Mouse (Mus musculus) forebrain, embryonic 16.5 days (tissue): ENCODE measurements at regions not wholly inside any gene's neighbourhood (a gene's known extent, or its start where the extent isn't known, plus 50 kb on each side); places are given as distances from the start of the nearest gene placed in this dataset.

ENCODE experiments used
- ATAC-seq: fragments of 200-750 bp; cut with Nextera tagmentation; 2 replicates; pipeline ENCODE4 v1.8.0; 2017; ENCODE audit warnings: mild to moderate bottlenecking, moderate library complexity
- H3K27ac ChIP-seq: fragments of 300-500 bp; sonication (generic); 2 replicates; pipeline ENCODE4 v1.5.1; 2014; ENCODE audit warnings: low read length, control low read depth
- H3K27me3 ChIP-seq: fragments of 300-500 bp; sonication (generic); replicated peaks from 2 replicates; pipeline ENCODE4 v1.6.1; 2014; ENCODE audit warnings: low read length; ENCODE audit not compliant: control insufficient read depth, insufficient read depth
- H3K36me3 ChIP-seq: fragments of 300-500 bp; sonication (generic); 2 replicates; pipeline ENCODE4 v1.6.1; 2014; ENCODE audit not compliant: control insufficient read depth, insufficient read depth
- H3K4me1 ChIP-seq: fragments of 300-500 bp; sonication (generic); replicated peaks from 2 replicates; pipeline ENCODE4 v1.6.1; 2014; ENCODE audit warnings: low read length; ENCODE audit not compliant: control insufficient read depth, insufficient read depth
- H3K4me2 ChIP-seq: fragments of 300-500 bp; sonication (generic); 2 replicates; pipeline ENCODE4 v1.6.1; 2014; ENCODE audit warnings: mild to moderate bottlenecking, low read length, control low read depth
- H3K4me3 ChIP-seq: fragments of 300-500 bp; sonication (generic); replicated peaks from 2 replicates; pipeline ENCODE4 v1.5.1; 2014; ENCODE audit warnings: mild to moderate bottlenecking, low read length, control low read depth
- H3K9ac ChIP-seq: fragments of 300-500 bp; sonication (generic); replicated peaks from 2 replicates; pipeline ENCODE4 v1.6.1; 2014; ENCODE audit warnings: low read depth, low read length, control low read depth
- H3K9me3 ChIP-seq: fragments of 300-500 bp; sonication (generic); 2 replicates; pipeline ENCODE4 v1.6.1; 2016; ENCODE audit warnings: low read length; ENCODE audit not compliant: control insufficient read depth
- WGBS: fragments of 180-500 bp; shearing (Covaris S2); extraction: QIAGEN DNeasy Blood & Tissue Kit; methylation state at CpG from one replicate; pipeline ENCODE4 v1.1.7; 2014; 5-methylcytosine and 5-hydroxymethylcytosine counted together

DNA sequence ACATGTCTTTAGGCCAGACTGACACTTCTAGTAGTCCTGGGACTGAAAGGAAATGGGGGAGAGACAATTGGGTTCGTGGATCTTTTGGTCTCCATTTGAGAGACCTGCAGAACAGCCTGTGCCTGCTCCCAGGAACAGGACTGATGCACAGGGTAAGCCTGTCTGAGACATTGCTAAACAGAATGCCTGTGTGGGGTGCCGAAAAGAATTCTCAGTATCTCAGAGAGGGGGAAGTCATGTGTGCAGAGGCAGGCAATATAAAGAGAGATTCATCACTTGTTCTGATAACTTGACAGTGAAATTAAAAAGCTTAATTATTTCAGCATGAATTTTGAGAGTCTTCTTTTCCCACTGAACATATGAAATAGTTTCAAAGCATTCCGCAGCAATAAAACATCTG, 268.7 kb downstream of the Rnf144a start:
- no peak overlapping the region for H3K27ac ChIP-seq
- H3K4me3 ChIP-seq = no peak overlapping the region
- H3K9ac ChIP-seq = no peak overlapping the region
- H3K4me1 ChIP-seq = peaks cover 13% of the 10 kb centered on the region; the same call in 1 of the 2 replicates
- no peak for ATAC-seq
- H3K9me3 ChIP-seq = no peaks in the 10 kb centered on the region
- H3K27me3 ChIP-seq = no peaks in the 10 kb centered on the region
- H3K4me2 ChIP-seq = no peak overlapping the region
- WGBS = 70% methylated on average over 3 of the region's 3 CpGs
- H3K36me3 ChIP-seq = no peaks in the 10 kb centered on the region

DNA sequence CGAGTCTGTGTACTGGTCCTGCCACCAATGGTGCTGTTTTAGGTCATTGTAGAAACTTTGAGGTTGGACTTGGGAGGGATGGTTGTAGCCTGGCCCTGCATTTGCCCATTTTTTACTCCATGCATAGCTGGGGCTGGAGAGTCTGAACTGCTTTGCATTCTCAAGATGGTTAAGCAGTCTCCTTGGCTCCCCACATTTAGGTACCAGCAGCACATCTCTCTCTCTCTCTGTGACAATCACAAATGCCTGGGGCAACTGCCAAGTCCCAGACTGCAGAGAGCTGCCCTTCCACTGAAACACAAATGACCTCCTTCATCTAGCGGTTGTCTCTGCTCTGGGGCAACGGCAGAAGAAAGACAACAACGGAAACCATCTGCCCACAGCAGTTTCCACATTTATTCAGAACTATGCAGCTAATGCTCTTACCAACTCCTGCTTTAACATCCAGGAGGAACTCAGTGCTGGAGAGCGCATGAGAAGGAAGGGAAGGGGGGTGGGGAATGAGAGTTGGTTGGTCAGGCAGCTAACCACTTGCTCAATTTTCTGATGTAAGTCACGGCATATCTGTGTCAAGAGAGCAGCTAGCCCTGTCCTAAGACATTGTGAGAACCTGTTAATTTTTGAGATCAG, 269.9 kb downstream of the Rnf144a start:
- H3K4me3 ChIP-seq = no peak overlapping the region
- peaks cover 13% of the 10 kb centered on the region; the same call in 1 of the 2 replicates for H3K4me1 ChIP-seq
- no peaks in the 10 kb centered on the region for H3K27me3 ChIP-seq
- no peak overlapping the region for H3K27ac ChIP-seq
- H3K4me2 ChIP-seq = no peak overlapping the region
- no peak for ATAC-seq
- no peaks in the 10 kb centered on the region for H3K9me3 ChIP-seq
- H3K36me3 ChIP-seq = no peaks in the 10 kb centered on the region
- 63% methylated on average over 6 of the region's 6 CpGs for WGBS
- H3K9ac ChIP-seq = no peak overlapping the region

DNA sequence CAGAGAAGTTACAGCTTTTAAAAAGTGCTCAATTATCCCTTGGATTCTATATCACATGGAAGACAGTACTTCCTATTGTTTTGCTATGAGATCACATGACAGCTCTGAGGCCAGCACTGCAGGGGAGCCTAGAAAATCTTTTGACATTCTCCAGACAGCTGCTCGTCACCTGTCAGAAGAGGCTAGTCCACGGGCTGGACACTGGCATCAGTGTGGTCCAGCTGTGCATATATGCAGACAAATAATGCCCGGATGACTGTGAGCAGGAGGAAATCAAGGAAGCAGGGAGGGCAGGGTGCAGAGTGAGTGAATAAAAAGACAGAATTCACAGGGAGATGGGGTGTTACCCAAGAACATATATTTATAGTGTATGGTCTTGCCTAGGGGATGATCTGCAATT, 270.4 kb downstream of the Rnf144a start:
- Histone ChIP-seq H3K27ac (no peak overlapping the region), H3K4me2 (no peak overlapping the region), H3K9me3 (no peaks in the 10 kb centered on the region), H3K4me3 (no peak overlapping the region), H3K9ac (no peak overlapping the region), H3K4me1 (peaks cover 13% of the 10 kb centered on the region; the same call in 1 of the 2 replicates), H3K36me3 (no peaks in the 10 kb centered on the region), H3K27me3 (no peaks in the 10 kb centered on the region)
- 57% methylated on average over 3 of the region's 3 CpGs for WGBS
- no peak for ATAC-seq

DNA sequence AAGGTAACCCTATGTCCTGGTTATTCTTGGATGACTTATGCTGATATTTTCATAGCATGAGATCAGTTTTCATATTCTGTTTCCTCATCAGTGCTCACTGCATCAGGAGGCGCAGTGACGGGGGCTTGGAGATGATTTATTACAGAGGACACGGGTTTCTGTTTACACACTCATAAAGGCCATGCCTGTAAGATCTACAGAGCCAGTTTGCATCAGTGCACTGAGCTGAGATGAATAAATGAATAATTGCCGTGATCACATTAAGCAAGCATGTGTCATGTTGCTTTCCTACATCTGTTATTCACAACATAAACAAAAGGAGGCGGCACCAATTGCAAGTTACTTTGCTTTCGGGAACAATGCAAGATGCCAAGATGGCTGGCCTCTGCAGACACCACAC, 271.6 kb downstream of the Rnf144a start:
- Histone ChIP-seq H3K4me2 (no peak overlapping the region), H3K4me3 (no peak overlapping the region), H3K9me3 (no peaks in the 10 kb centered on the region), H3K4me1 (peaks cover 13% of the 10 kb centered on the region; the same call in 1 of the 2 replicates), H3K36me3 (no peaks in the 10 kb centered on the region), H3K9ac (no peak overlapping the region), H3K27me3 (no peaks in the 10 kb centered on the region), H3K27ac (peak overlapping the region; percentile 50; the same call in 1 of the 2 replicates)
- 35% methylated on average over 6 of the region's 6 CpGs for WGBS
- peak; percentile 75 for ATAC-seq

DNA sequence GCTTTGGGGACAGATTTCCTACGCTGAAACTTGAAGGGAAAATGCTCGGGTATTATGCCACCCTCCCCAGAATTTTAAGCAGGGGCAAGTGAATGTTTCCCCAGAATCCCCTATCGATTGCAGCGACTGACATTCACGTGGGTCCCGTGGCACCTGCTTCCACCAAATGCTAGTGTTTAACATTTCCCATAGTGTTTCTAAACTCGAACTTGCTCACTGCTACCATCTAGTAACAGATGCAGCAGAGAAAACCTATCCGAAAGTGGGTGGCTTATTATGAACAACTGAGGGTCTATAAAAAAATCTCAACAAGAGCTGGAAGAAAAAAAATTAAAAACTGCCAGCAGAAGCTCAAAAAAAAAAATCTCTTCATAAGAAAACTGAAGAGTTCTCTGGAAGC, 284.2 kb downstream of the Rnf144a start:
- Histone ChIP-seq H3K4me2 (no peak overlapping the region), H3K4me3 (no peak overlapping the region), H3K27ac (no peak overlapping the region), H3K4me1 (peaks cover 10% of the 10 kb centered on the region), H3K9me3 (no peaks in the 10 kb centered on the region), H3K27me3 (no peaks in the 10 kb centered on the region), H3K9ac (no peak overlapping the region), H3K36me3 (no peaks in the 10 kb centered on the region)
- 82% methylated on average over 8 of the region's 8 CpGs for WGBS
- no peak for ATAC-seq

DNA sequence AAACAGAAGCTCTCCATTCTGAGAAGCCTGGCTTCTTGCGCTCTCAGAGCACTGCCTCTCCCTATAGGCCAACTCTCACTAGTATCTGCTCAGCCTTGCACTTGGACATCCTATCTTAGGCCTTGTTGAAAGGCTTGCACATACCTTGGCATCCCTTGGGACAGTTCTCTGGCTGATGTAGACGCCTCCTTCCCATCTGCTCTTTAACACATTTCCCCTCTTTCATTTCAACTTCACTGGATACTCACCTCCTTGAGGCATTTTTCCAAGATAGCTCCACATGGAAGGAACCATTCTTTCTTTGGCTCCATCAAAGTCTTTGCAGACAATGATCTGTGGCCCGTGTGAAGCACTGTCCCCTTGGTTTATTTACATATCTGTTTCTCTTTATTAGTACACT, 285.0 kb downstream of the Rnf144a start:
- no peaks in the 10 kb centered on the region for H3K36me3 ChIP-seq
- H3K27me3 ChIP-seq = no peaks in the 10 kb centered on the region
- no peak overlapping the region for H3K9ac ChIP-seq
- no peaks in the 10 kb centered on the region for H3K9me3 ChIP-seq
- WGBS = 89% methylated on average over 3 of the region's 3 CpGs
- no peak overlapping the region for H3K4me2 ChIP-seq
- H3K4me3 ChIP-seq = no peak overlapping the region
- H3K27ac ChIP-seq = no peak overlapping the region
- H3K4me1 ChIP-seq = peaks cover 13% of the 10 kb centered on the region
- ATAC-seq = no peak

DNA sequence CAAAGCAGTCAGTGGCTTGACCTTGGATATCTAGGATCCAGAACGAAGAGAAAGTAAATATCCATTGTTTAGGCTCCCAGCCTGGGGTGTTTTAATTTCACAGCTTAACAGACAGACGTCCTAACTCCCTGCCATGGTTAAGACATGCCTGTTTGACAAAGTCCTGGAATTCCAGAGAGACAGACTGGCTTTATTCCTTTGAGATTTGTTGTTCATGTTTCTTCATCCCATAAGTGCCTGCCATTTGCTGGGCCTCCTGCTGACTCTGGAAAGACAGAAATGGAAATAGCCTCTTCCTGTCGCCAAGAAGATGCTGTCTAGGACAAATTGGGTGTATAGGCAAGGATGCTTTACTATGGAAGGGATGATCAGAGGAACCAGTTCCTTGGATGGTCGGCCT, 285.5 kb downstream of the Rnf144a start:
- H3K4me1 ChIP-seq = peaks cover 13% of the 10 kb centered on the region
- 58% methylated on average over 4 of the region's 4 CpGs for WGBS
- no peaks in the 10 kb centered on the region for H3K36me3 ChIP-seq
- H3K9ac ChIP-seq = no peak overlapping the region
- H3K27ac ChIP-seq = no peak overlapping the region
- no peak for ATAC-seq
- H3K4me3 ChIP-seq = no peak overlapping the region
- no peaks in the 10 kb centered on the region for H3K9me3 ChIP-seq
- no peak overlapping the region for H3K4me2 ChIP-seq
- no peaks in the 10 kb centered on the region for H3K27me3 ChIP-seq

DNA sequence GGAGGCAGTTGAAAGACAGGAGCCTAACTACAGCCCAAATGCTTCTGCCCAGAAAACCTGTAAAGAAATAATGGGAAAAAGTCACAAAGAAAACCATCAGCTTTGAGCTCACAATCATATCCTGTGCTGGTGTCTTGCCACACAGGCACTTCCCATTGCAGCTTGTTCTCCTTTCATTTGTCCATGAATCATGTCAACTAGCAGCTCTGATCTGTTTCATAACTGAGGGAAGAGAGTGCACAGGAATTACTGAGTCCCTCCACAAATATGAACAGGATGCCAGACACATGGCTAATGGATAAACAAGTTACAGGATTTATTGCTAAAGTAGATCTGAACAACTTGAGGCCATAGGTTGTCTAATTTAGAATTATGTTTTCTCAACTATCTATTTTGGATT, 286.2 kb downstream of the Rnf144a start:
- no peak overlapping the region for H3K4me3 ChIP-seq
- H3K4me2 ChIP-seq = no peak overlapping the region
- H3K27ac ChIP-seq = no peak overlapping the region
- H3K27me3 ChIP-seq = no peaks in the 10 kb centered on the region
- H3K36me3 ChIP-seq = no peaks in the 10 kb centered on the region
- no peak for ATAC-seq
- H3K4me1 ChIP-seq = peaks cover 13% of the 10 kb centered on the region
- H3K9me3 ChIP-seq = no peaks in the 10 kb centered on the region
- no peak overlapping the region for H3K9ac ChIP-seq

DNA sequence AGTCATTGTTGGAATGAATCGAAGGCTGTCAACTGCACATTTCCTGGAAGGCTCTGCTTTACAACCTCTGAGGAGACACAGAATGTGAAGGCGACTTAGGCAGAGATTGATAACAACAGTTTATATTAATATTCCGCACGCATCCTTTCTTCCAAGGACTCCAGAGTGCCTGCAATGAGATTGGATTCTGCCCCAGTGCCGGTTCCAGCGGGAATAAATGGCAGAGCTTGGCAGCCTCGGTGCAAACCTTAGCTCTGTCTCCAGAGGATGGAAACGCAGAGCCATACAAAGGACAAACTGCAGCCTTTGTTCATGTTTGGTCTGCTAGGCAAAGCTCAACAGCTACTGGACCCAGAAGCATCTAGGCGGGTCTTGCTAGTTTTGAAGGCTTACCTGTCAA, 288.8 kb downstream of the Rnf144a start:
- peaks cover 15% of the 10 kb centered on the region for H3K4me1 ChIP-seq
- H3K9ac ChIP-seq = no peak overlapping the region
- peak overlapping the region; percentile 2 for H3K27ac ChIP-seq
- no peaks in the 10 kb centered on the region for H3K36me3 ChIP-seq
- no peaks in the 10 kb centered on the region for H3K9me3 ChIP-seq
- H3K4me3 ChIP-seq = no peak overlapping the region
- WGBS = 52% methylated on average over 9 of the region's 9 CpGs
- no peak overlapping the region for H3K4me2 ChIP-seq
- peak; percentile 62 for ATAC-seq
- no peaks in the 10 kb centered on the region for H3K27me3 ChIP-seq

DNA sequence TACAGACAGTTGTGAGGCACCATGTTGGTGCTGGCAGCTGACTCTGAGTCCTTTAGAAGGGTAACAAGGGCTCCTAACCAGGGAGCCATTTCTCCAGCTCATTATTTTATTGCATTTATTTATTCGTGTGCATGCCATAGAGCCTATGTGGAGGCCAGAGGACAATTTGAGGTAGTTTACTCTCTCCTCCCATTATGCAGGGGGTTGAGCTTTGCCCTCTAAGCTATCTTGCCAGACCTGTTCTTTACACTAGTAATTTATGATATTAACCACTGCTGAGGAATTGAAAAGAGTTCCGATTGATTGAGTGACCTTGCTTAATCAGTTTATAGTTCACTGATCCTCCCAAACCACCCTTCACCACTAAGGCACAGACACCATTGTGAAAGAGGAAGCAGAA, 290.8 kb downstream of the Rnf144a start:
- WGBS = 81% methylated on average over 2 of the region's 2 CpGs
- Histone ChIP-seq H3K4me2 (no peak overlapping the region), H3K27ac (no peak overlapping the region), H3K4me3 (no peak overlapping the region), H3K36me3 (no peaks in the 10 kb centered on the region), H3K9me3 (no peaks in the 10 kb centered on the region), H3K4me1 (peaks cover 15% of the 10 kb centered on the region), H3K9ac (no peak overlapping the region), H3K27me3 (no peaks in the 10 kb centered on the region)
- ATAC-seq = no peak
